18 mouse cellular contexts compared by ENCODE assay signal in genomic region chr1:42763447-42763846, GRCm38 (mm10).
DNase-seq lines count a peak whose midpoint lies in the region; ATAC-seq and TF ChIP-seq lines count a peak whose summit lies in the region.
"Had no signal": no experiment of that assay in that cellular context is flagged by ENCODE, and none has a peak within 500 bp of the region (broad histone marks: within the 10 kb centered on the region; RNA-seq: fewer than 3 reads in every experiment).

No protein-coding gene starts in this region.

- H3K27me3 ChIP-seq in embryonic facial prominence, embryonic 14.5 days (replicated peaks; ENCODE audit: control insufficient read depth, insufficient read depth, low read length): no peaks in the 10 kb centered on the region
- no peaks in the 10 kb centered on the region for H3K27me3 ChIP-seq in embryonic facial prominence, embryonic 10.5 days (replicated peaks; ENCODE audit: low read depth, poor library complexity, severe bottlenecking)
- H3K27me3 ChIP-seq in limb, embryonic 13.5 days: no peaks in the 10 kb centered on the region
- H3K27me3 ChIP-seq in limb, embryonic 10.5 days (ENCODE audit: low read depth, poor library complexity, severe bottlenecking): no peaks in the 10 kb centered on the region
- H3K27me3 ChIP-seq in lung, embryonic 15.5 days: no peaks in the 10 kb centered on the region
- no peaks in the 10 kb centered on the region for H3K27me3 ChIP-seq in myocyte (ENCODE audit: control insufficient read depth, insufficient read depth, insufficient read length)
- H3K27me3 ChIP-seq: embryonic facial prominence, embryonic 15.5 days; forebrain, embryonic 13.5 days; liver, embryonic 12.5 days; midbrain, embryonic 12.5 days had no signal

- no peak overlapping the region for H3K4me3 ChIP-seq in embryonic facial prominence, embryonic 14.5 days (ENCODE audit: low read depth, low read length)
- H3K4me3 ChIP-seq in embryonic facial prominence, embryonic 10.5 days: no peak overlapping the region
- no peak overlapping the region for H3K4me3 ChIP-seq in limb, embryonic 13.5 days
- no peak overlapping the region for H3K4me3 ChIP-seq in limb, embryonic 10.5 days
- no peak overlapping the region for H3K4me3 ChIP-seq in lung, embryonic 15.5 days
- H3K4me3 ChIP-seq in myocyte: no peak overlapping the region
- H3K4me3 ChIP-seq: embryonic facial prominence, embryonic 15.5 days; forebrain, embryonic 13.5 days; liver, embryonic 12.5 days; midbrain, embryonic 12.5 days had no signal

- peak; percentile 73 for DNase-seq in embryonic facial prominence, embryonic 14.5 days (ENCODE audit: low spot score)
- DNase-seq in embryonic facial prominence, embryonic 10.5 days (ENCODE audit: low spot score): no peak
- DNase-seq in limb, embryonic 10.5 days (ENCODE audit: low spot score): no peak
- DNase-seq in layer of hippocampus, postnatal 36 days: no peak
- DNase-seq: cerebellum, adult 11 months; cerebellum, postnatal 36 days; gastrocnemius, postnatal 36 days; right cerebral cortex, postnatal 4 days; thymus, postnatal 14 days had no signal

- no peak overlapping the region for H3K4me2 ChIP-seq in embryonic facial prominence, embryonic 14.5 days (ENCODE audit: low read depth, low read length)
- no peak overlapping the region for H3K4me2 ChIP-seq in limb, embryonic 13.5 days (replicated peaks)
- no peak overlapping the region for H3K4me2 ChIP-seq in lung, embryonic 15.5 days
- no peak overlapping the region for H3K4me2 ChIP-seq in myocyte (ENCODE audit: low read depth)
- H3K4me2 ChIP-seq: embryonic facial prominence, embryonic 15.5 days; forebrain, embryonic 13.5 days; liver, embryonic 12.5 days; midbrain, embryonic 12.5 days had no signal

- no peaks in the 10 kb centered on the region for H3K9me3 ChIP-seq in embryonic facial prominence, embryonic 14.5 days (ENCODE audit: control insufficient read depth, low read length)
- no peaks in the 10 kb centered on the region for H3K9me3 ChIP-seq in embryonic facial prominence, embryonic 10.5 days
- H3K9me3 ChIP-seq in limb, embryonic 13.5 days: no peaks in the 10 kb centered on the region
- H3K9me3 ChIP-seq in limb, embryonic 10.5 days (replicated peaks): no peaks in the 10 kb centered on the region
- H3K9me3 ChIP-seq in lung, embryonic 15.5 days: no peaks in the 10 kb centered on the region
- H3K9me3 ChIP-seq: embryonic facial prominence, embryonic 15.5 days; forebrain, embryonic 13.5 days; liver, embryonic 12.5 days; midbrain, embryonic 12.5 days had no signal

- no peaks in the 10 kb centered on the region for H3K79me2 ChIP-seq in myocyte (ENCODE audit: control insufficient read depth, insufficient read depth)

- H3K36me3 ChIP-seq in embryonic facial prominence, embryonic 14.5 days (ENCODE audit: control insufficient read depth, insufficient read depth, low read length): no peaks in the 10 kb centered on the region
- no peaks in the 10 kb centered on the region for H3K36me3 ChIP-seq in embryonic facial prominence, embryonic 10.5 days (replicated peaks)
- H3K36me3 ChIP-seq in limb, embryonic 13.5 days: no peaks in the 10 kb centered on the region
- no peaks in the 10 kb centered on the region for H3K36me3 ChIP-seq in limb, embryonic 10.5 days
- H3K36me3 ChIP-seq in lung, embryonic 15.5 days: no peaks in the 10 kb centered on the region
- H3K36me3 ChIP-seq in myocyte (ENCODE audit: control insufficient read depth, insufficient read depth): no peaks in the 10 kb centered on the region
- H3K36me3 ChIP-seq: embryonic facial prominence, embryonic 15.5 days; liver, embryonic 12.5 days; midbrain, embryonic 12.5 days had no signal

- no peak overlapping the region for H3K9ac ChIP-seq in embryonic facial prominence, embryonic 14.5 days (ENCODE audit: low read depth, low read length)
- H3K9ac ChIP-seq in limb, embryonic 13.5 days: no peak overlapping the region
- H3K9ac ChIP-seq in lung, embryonic 15.5 days: no peak overlapping the region
- H3K9ac ChIP-seq: embryonic facial prominence, embryonic 15.5 days; forebrain, embryonic 13.5 days; liver, embryonic 12.5 days; midbrain, embryonic 12.5 days had no signal

- ATAC-seq in embryonic facial prominence, embryonic 14.5 days (ENCODE audit: low read depth): peak; percentile 65; the same call in 1 of the 2 replicates
- peak; percentile 61; the same call in 1 of the 2 replicates for ATAC-seq in limb, embryonic 13.5 days (ENCODE audit: low FRiP score, low read depth)
- peak; percentile 92; the same call in 1 of the 2 replicates for ATAC-seq in lung, embryonic 15.5 days (ENCODE audit: borderline replicate concordance, extremely low read depth, low FRiP score, low TSS enrichment)
- no peak for ATAC-seq in CD4-positive, CD25-positive, alpha-beta regulatory T cell, adult 4 months
- ATAC-seq: forebrain, embryonic 13.5 days; intestine, postnatal 0 days; liver, embryonic 12.5 days had no signal

- no peaks in the 10 kb centered on the region for H3K4me1 ChIP-seq in embryonic facial prominence, embryonic 14.5 days (ENCODE audit: control insufficient read depth, insufficient read depth, low read length)
- H3K4me1 ChIP-seq in embryonic facial prominence, embryonic 10.5 days: no peaks in the 10 kb centered on the region
- no peaks in the 10 kb centered on the region for H3K4me1 ChIP-seq in limb, embryonic 13.5 days
- H3K4me1 ChIP-seq in limb, embryonic 10.5 days: no peaks in the 10 kb centered on the region
- H3K4me1 ChIP-seq in lung, embryonic 15.5 days: no peaks in the 10 kb centered on the region
- H3K4me1 ChIP-seq: embryonic facial prominence, embryonic 15.5 days; liver, embryonic 12.5 days; midbrain, embryonic 12.5 days had no signal

- no peak for TF ChIP-seq POLR2A in myocyte (IDR thresholded peaks at IDR 0.05; ENCODE audit: insufficient read length, low read depth)

- WGBS in embryonic facial prominence, embryonic 14.5 days: 72% methylated on average over 2 of the region's 2 CpGs
- 85% methylated on average over 2 of the region's 2 CpGs for WGBS in embryonic facial prominence, embryonic 10.5 days
- 79% methylated on average over 2 of the region's 2 CpGs for WGBS in limb, embryonic 13.5 days
- WGBS in limb, embryonic 10.5 days: 81% methylated on average over 2 of the region's 2 CpGs
- WGBS in lung, embryonic 15.5 days: 35% methylated on average over 2 of the region's 2 CpGs

- no peak overlapping the region for H3ac ChIP-seq in myocyte (ENCODE audit: control insufficient read depth, insufficient read length)

- H3K27ac ChIP-seq in embryonic facial prominence, embryonic 14.5 days (replicated peaks; ENCODE audit: low read depth, low read length): no peak overlapping the region
- no peak overlapping the region for H3K27ac ChIP-seq in embryonic facial prominence, embryonic 10.5 days (replicated peaks)
- no peak overlapping the region for H3K27ac ChIP-seq in limb, embryonic 13.5 days
- no peak overlapping the region for H3K27ac ChIP-seq in limb, embryonic 10.5 days
- no peak overlapping the region for H3K27ac ChIP-seq in lung, embryonic 15.5 days
- H3K27ac ChIP-seq: embryonic facial prominence, embryonic 15.5 days; forebrain, embryonic 13.5 days; liver, embryonic 12.5 days; midbrain, embryonic 12.5 days had no signal

TF ChIP-seq in myocyte, 11 proteins besides CTCF, POLR2A, EP300 and RAD21:
- TF ChIP-seq TCF12 (IDR thresholded peaks at IDR 0.05; ENCODE audit: insufficient read depth, poor library complexity, severe bottlenecking) (peak; percentile 71), USF1 (IDR thresholded peaks at IDR 0.05; ENCODE audit: low read depth) (peak; percentile 20), MYOD1 (IDR thresholded peaks at IDR 0.05; ENCODE audit: control insufficient read depth in 1 of 3, insufficient read length in 2 of 3, low read depth in 2 of 3) (peak; percentile 29 to 81 (median 67)), MYOG (IDR thresholded peaks at IDR 0.05; ENCODE audit: control insufficient read depth in 1 of 3, insufficient read depth in 1 of 3, insufficient read length in 2 of 3, low read depth in 2 of 3) (peak in 2 of 3 experiments; percentile 57 to 79), POLR2AphosphoS2 (IDR thresholded peaks at IDR 0.05; ENCODE audit: insufficient read length, low read depth) (no peak), SRF (IDR thresholded peaks at IDR 0.05; ENCODE audit: control insufficient read depth, insufficient read length, low read depth) (no peak), MAX (IDR thresholded peaks at IDR 0.05; ENCODE audit: low read depth) (no peak), E2F4 (IDR thresholded peaks at IDR 0.05; ENCODE audit: insufficient read depth) (no peak), REST (IDR thresholded peaks at IDR 0.05; ENCODE audit: insufficient read depth, insufficient read length) (no peak), TCF3 (IDR thresholded peaks at IDR 0.05; ENCODE audit: insufficient read length, low read depth) (peak; percentile 15), CEBPB (IDR thresholded peaks at IDR 0.05; ENCODE audit: insufficient read depth, poor library complexity, severe bottlenecking) (peak; percentile 76; the same call in 1 of the 2 replicates)
